Mouse (Mus musculus) neural tube, embryonic 14.5 days (tissue): Measurements from ENCODE around the gene Grid1. TPM values are rescaled to one million over a fixed set of nuclear protein-coding genes. Genes with fewer than 3 reads are reported as not detected.

Source experiments
- ATAC-seq: fragments of 200-750 bp; cut with Nextera tagmentation; 2 replicates; pipeline ENCODE4 v1.8.0; 2017; ENCODE audit warnings: low read depth, mild to moderate bottlenecking, moderate TSS enrichment, moderate library complexity
- H3K27ac ChIP-seq: fragments of 300-500 bp; sonication (generic); 2 replicates; pipeline ENCODE4 v1.5.1; 2014; ENCODE audit warnings: low read depth, mild to moderate bottlenecking, control low read depth, low read length, moderate library complexity, mixed read lengths
- H3K27me3 ChIP-seq: fragments of 300-500 bp; sonication (generic); 2 replicates; pipeline ENCODE4 v1.6.1; 2014; ENCODE audit warnings: low read length; ENCODE audit not compliant: control insufficient read depth, insufficient read depth
- H3K36me3 ChIP-seq: fragments of 300-500 bp; sonication (generic); 2 replicates; pipeline ENCODE4 v1.6.1; 2014; ENCODE audit warnings: low read length, mixed read lengths; ENCODE audit not compliant: control insufficient read depth, insufficient read depth
- H3K4me1 ChIP-seq: fragments of 300-500 bp; sonication (generic); 2 replicates; pipeline ENCODE4 v1.6.1; 2014; ENCODE audit warnings: low read length; ENCODE audit not compliant: control insufficient read depth, insufficient read depth
- H3K4me2 ChIP-seq: fragments of 300-500 bp; sonication (generic); 2 replicates; pipeline ENCODE4 v1.6.1; 2014; ENCODE audit warnings: mild to moderate bottlenecking, low read depth, low read length, control low read depth
- H3K4me3 ChIP-seq: fragments of 300-500 bp; sonication (generic); 2 replicates; pipeline ENCODE4 v1.5.1; 2014; ENCODE audit warnings: low read depth, low read length, control low read depth, mixed read lengths
- H3K9ac ChIP-seq: fragments of 300-500 bp; sonication (generic); replicated peaks from 2 replicates; pipeline ENCODE4 v1.6.1; 2014; ENCODE audit warnings: low read depth, mild to moderate bottlenecking, control low read depth, low read length, mixed read lengths
- H3K9me3 ChIP-seq: fragments of 300-500 bp; sonication (generic); 2 replicates; pipeline ENCODE4 v1.6.1; 2016; ENCODE audit warnings: low read length; ENCODE audit not compliant: control insufficient read depth
- WGBS: fragments of 180-500 bp; shearing (Covaris S2); extraction: QIAGEN DNeasy Blood & Tissue Kit; methylation state at CpG from one replicate; pipeline ENCODE4 v1.1.7; 2014; 5-methylcytosine and 5-hydroxymethylcytosine counted together
- polyA plus RNA-seq: library from polyadenylated mRNA; unstranded; fragments of >200 nt; fragmentation: Nextera tagmentation; extraction: Ambion mirVana; gene quantifications from 2 replicates; pipeline ENCODE4 v1.2.1, GENCODE M21; 2014

The Grid1 gene
- polyA plus RNA-seq, 1 experiment from 2014 or later: 7.9 TPM

DNA sequence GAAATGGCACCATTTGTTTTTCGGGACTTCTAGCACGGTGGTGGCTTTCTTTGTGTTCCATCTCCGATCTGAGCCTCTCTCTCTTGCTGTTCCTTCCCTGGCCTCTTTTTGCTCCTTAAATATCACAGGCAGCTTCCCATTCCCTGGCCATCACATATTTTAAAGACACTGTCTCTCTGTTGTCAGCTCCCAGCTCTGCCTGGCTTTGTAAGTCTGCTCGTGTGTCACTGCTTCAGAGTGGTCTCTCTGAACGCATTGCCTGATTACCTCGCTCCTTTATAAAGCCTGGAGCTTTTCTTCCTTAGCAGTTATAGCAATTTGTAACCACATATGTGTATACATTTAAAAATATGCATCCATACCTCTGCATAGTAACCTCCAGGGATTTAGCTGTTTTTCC, 648.3 kb downstream of the Grid1 start:
- no peak overlapping the region for H3K4me3 ChIP-seq
- H3K36me3 ChIP-seq: no peaks in the 10 kb centered on the region
- 0 out of 2 replicates have a peak, but pooled peaks have one; percentile 44 for ATAC-seq
- no peaks in the 10 kb centered on the region for H3K4me1 ChIP-seq
- WGBS: 61% methylated on average over 6 of the region's 6 CpGs
- no peak overlapping the region for H3K9ac ChIP-seq
- no peak overlapping the region for H3K27ac ChIP-seq
- no peaks in the 10 kb centered on the region for H3K27me3 ChIP-seq
- H3K9me3 ChIP-seq: no peaks in the 10 kb centered on the region
- no peak overlapping the region for H3K4me2 ChIP-seq

GRCm38 (mm10) chr14:35486017-35486416, 666.1 kb downstream of the Grid1 start:
- Histone ChIP-seq H3K9me3 (no peaks in the 10 kb centered on the region), H3K4me1 (no peaks in the 10 kb centered on the region), H3K27me3 (no peaks in the 10 kb centered on the region), H3K36me3 (no peaks in the 10 kb centered on the region), H3K27ac (no peak overlapping the region), H3K4me2 (no peak overlapping the region), H3K4me3 (no peak overlapping the region), H3K9ac (no peak overlapping the region)
- ATAC-seq: no peak
- 81% methylated on average over 2 of the region's 2 CpGs for WGBS

GRCm38 (mm10) chr14:35502324-35502723, 682.4 kb downstream of the Grid1 start:
- Histone ChIP-seq H3K27me3 (no peaks in the 10 kb centered on the region), H3K27ac (no peak overlapping the region), H3K9ac (no peak overlapping the region), H3K4me1 (no peaks in the 10 kb centered on the region), H3K9me3 (no peaks in the 10 kb centered on the region), H3K4me3 (no peak overlapping the region), H3K36me3 (no peaks in the 10 kb centered on the region), H3K4me2 (no peak overlapping the region)
- ATAC-seq: no peak
- WGBS: 80% methylated on average over 5 of the region's 5 CpGs

- H3K36me3 ChIP-seq: no peaks in the 10 kb centered on the region
- no peaks in the 10 kb centered on the region for H3K4me1 ChIP-seq
- no peaks in the 10 kb centered on the region for H3K9me3 ChIP-seq
- no peak overlapping the region for H3K9ac ChIP-seq
- no peak overlapping the region for H3K4me3 ChIP-seq
- H3K27me3 ChIP-seq: no peaks in the 10 kb centered on the region
- ATAC-seq: no peak
- H3K27ac ChIP-seq: no peak overlapping the region
- H3K4me2 ChIP-seq: no peak overlapping the region
These were observed 699.5 kb downstream of the Grid1 start for GRCm38 (mm10) chr14:35519402-35519801.

GRCm38 (mm10) chr14:35538835-35539234, 718.9 kb downstream of the Grid1 start:
- ATAC-seq: no peak
- H3K27ac ChIP-seq: no peak overlapping the region
- no peaks in the 10 kb centered on the region for H3K4me1 ChIP-seq
- no peaks in the 10 kb centered on the region for H3K27me3 ChIP-seq
- no peak overlapping the region for H3K9ac ChIP-seq
- 89% methylated on average over 3 of the region's 3 CpGs for WGBS
- no peaks in the 10 kb centered on the region for H3K36me3 ChIP-seq
- H3K9me3 ChIP-seq: no peaks in the 10 kb centered on the region
- no peak overlapping the region for H3K4me2 ChIP-seq
- H3K4me3 ChIP-seq: no peak overlapping the region

GRCm38 (mm10) chr14:35541254-35541991, 721.5 kb downstream of the Grid1 start:
- WGBS: 40% methylated on average over 4 of the region's 4 CpGs
- Histone ChIP-seq H3K9ac (no peak overlapping the region), H3K4me2 (no peak overlapping the region), H3K4me1 (no peaks in the 10 kb centered on the region), H3K27ac (no peak overlapping the region), H3K27me3 (no peaks in the 10 kb centered on the region), H3K4me3 (no peak overlapping the region), H3K9me3 (no peaks in the 10 kb centered on the region), H3K36me3 (no peaks in the 10 kb centered on the region)
- 0 out of 2 replicates have a peak, but pooled peaks have one; percentile 34 for ATAC-seq

- no peaks in the 10 kb centered on the region for H3K36me3 ChIP-seq
- no peak overlapping the region for H3K4me2 ChIP-seq
- 43% methylated on average over 1 of the region's 1 CpGs for WGBS
- no peak overlapping the region for H3K27ac ChIP-seq
- no peaks in the 10 kb centered on the region for H3K9me3 ChIP-seq
- no peak for ATAC-seq
- H3K4me3 ChIP-seq: no peak overlapping the region
- no peaks in the 10 kb centered on the region for H3K4me1 ChIP-seq
- H3K27me3 ChIP-seq: no peaks in the 10 kb centered on the region
- no peak overlapping the region for H3K9ac ChIP-seq
These were observed 722.1 kb downstream of the Grid1 start for GRCm38 (mm10) chr14:35541992-35542380.

GRCm38 (mm10) chr14:35554288-35554687, 734.4 kb downstream of the Grid1 start:
- 73% methylated on average over 3 of the region's 3 CpGs for WGBS
- H3K4me1 ChIP-seq: no peaks in the 10 kb centered on the region
- no peak for ATAC-seq
- H3K4me3 ChIP-seq: no peak overlapping the region
- no peaks in the 10 kb centered on the region for H3K27me3 ChIP-seq
- no peaks in the 10 kb centered on the region for H3K9me3 ChIP-seq
- H3K27ac ChIP-seq: no peak overlapping the region
- H3K36me3 ChIP-seq: no peaks in the 10 kb centered on the region
- H3K4me2 ChIP-seq: no peak overlapping the region
- no peak overlapping the region for H3K9ac ChIP-seq

DNA sequence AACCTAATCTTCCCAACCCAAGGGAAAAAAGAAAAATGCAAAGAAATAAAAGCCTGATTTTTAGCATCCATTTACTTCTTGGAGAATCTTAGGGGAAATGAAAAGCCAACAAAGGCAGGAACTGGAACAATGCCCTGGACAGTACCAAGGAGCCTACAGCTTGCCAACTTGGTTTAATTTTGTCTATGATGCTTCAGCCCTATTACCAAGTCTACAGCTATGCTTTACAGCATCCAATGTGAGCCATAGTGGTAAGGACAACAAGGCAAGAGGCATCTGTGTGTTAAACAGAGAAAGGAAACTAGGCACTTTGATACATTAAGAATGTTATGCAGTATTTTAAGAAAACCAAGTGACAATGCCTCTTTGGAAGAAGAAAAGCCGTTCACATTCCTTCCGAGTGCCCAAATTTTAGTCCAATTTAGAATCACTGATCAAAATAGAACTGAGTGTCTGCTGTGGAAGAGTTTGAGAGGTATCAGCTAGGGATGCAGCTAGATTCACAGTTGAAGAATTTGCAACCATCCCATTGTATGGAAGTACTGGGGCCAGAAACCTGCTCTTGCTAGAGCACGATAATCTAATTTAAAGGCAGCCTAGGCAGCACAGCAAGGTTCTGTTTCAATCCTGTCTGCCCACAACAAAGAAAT, 741.5 kb downstream of the Grid1 start:
- Histone ChIP-seq H3K27ac (no peak overlapping the region), H3K4me2 (no peak overlapping the region), H3K9me3 (no peaks in the 10 kb centered on the region), H3K27me3 (no peaks in the 10 kb centered on the region), H3K36me3 (no peaks in the 10 kb centered on the region), H3K9ac (no peak overlapping the region), H3K4me1 (no peaks in the 10 kb centered on the region), H3K4me3 (no peak overlapping the region)
- WGBS: 93% methylated on average over 3 of the region's 3 CpGs
- ATAC-seq: no peak
